9 mouse cellular contexts compared by ENCODE assay signal in genomic region chr10:6979216-6979615, GRCm38 (mm10).
A peak's percentile ranks its signal among the peaks of the same experiment; 100 is the strongest.
DNase-seq lines count a peak whose midpoint lies in the region; ATAC-seq and TF ChIP-seq lines count a peak whose summit lies in the region.
"Had no signal": no experiment of that assay in that cellular context is flagged by ENCODE, and none has a peak within 500 bp of the region (broad histone marks: within the 10 kb centered on the region; RNA-seq: fewer than 3 reads in every experiment).

No protein-coding gene starts in this region.

- TF ChIP-seq CTCF in left cerebral cortex, adult 2 months (IDR thresholded peaks at IDR 0.05), result no peak
- no peak for TF ChIP-seq CTCF in intestine, postnatal 0 days (IDR thresholded peaks at IDR 0.05; ENCODE audit: low read depth)

- intact Hi-C loops in left cerebral cortex, adult 2 months (cut with DNase I), result loop anchor here (2.0 to 5.0 kb wide), 3 partner anchors 42 to 92 kb away; no protein-coding TSS in a partner anchor
- intact Hi-C loops in left cerebral cortex, postnatal 25 days (cut with DNase I), result loop anchor here (5.0 kb wide), 1 partner anchor 82 kb away; no protein-coding TSS in a partner anchor

- ATAC-seq in hindbrain, embryonic 14.5 days (ENCODE audit: low FRiP score), result peak; percentile 50; the same call in 1 of the 2 replicates
- ATAC-seq in activated CD4-positive, CD25-positive, alpha-beta regulatory T cell, adult 4 months, result no peak
- no peak for ATAC-seq in heart, embryonic 12.5 days (ENCODE audit: insufficient number of reproducible peaks, low FRiP score)
- no peak for ATAC-seq in intestine, postnatal 0 days

- H3K27me3 ChIP-seq in hindbrain, embryonic 14.5 days (ENCODE audit: control insufficient read depth, insufficient read depth, low read length), result no peaks in the 10 kb centered on the region
- no peaks in the 10 kb centered on the region for H3K27me3 ChIP-seq in heart, embryonic 12.5 days (replicated peaks)
- H3K27me3 ChIP-seq in intestine, postnatal 0 days (replicated peaks; ENCODE audit: control insufficient read depth, insufficient read depth, low read length), result no peaks in the 10 kb centered on the region

- H3K9me3 ChIP-seq in hindbrain, embryonic 14.5 days (ENCODE audit: control insufficient read depth, low read length), result no peaks in the 10 kb centered on the region
- no peaks in the 10 kb centered on the region for H3K9me3 ChIP-seq in heart, embryonic 12.5 days (replicated peaks)
- no peaks in the 10 kb centered on the region for H3K9me3 ChIP-seq in intestine, postnatal 0 days (ENCODE audit: control insufficient read depth)

- peak overlapping the region; percentile 43 for H3K4me2 ChIP-seq in hindbrain, embryonic 14.5 days (replicated peaks)
- H3K4me2 ChIP-seq in heart, embryonic 12.5 days, result no peak overlapping the region
- no peak overlapping the region for H3K4me2 ChIP-seq in intestine, postnatal 0 days (replicated peaks; ENCODE audit: low read depth)

- peak overlapping the region; percentile 51 for H3K4me3 ChIP-seq in left cerebral cortex, adult 2 months
- H3K4me3 ChIP-seq in hindbrain, embryonic 14.5 days (replicated peaks; ENCODE audit: low read length), result peak overlapping the region; percentile 19; the same call in 1 of the 2 replicates
- H3K4me3 ChIP-seq in heart, embryonic 12.5 days, result no peak overlapping the region
- H3K4me3 ChIP-seq in intestine, postnatal 0 days (ENCODE audit: low read depth, low read length), result no peak overlapping the region

- no peaks in the 10 kb centered on the region for H3K4me1 ChIP-seq in hindbrain, embryonic 14.5 days (replicated peaks; ENCODE audit: control insufficient read depth, insufficient read depth, low read length)
- H3K4me1 ChIP-seq in heart, embryonic 12.5 days (replicated peaks), result no peaks in the 10 kb centered on the region
- no peaks in the 10 kb centered on the region for H3K4me1 ChIP-seq in intestine, postnatal 0 days (replicated peaks; ENCODE audit: control insufficient read depth, insufficient read depth, low read length)

- peak overlapping the region; percentile 80 for H3K27ac ChIP-seq in left cerebral cortex, adult 2 months
- H3K27ac ChIP-seq in hindbrain, embryonic 14.5 days, result peak overlapping the region; percentile 40
- no peak overlapping the region for H3K27ac ChIP-seq in heart, embryonic 12.5 days (ENCODE audit: poor library complexity, severe bottlenecking)
- no peak overlapping the region for H3K27ac ChIP-seq in intestine, postnatal 0 days (ENCODE audit: low read depth, low read length)

- WGBS in hindbrain, embryonic 14.5 days, result 59% methylated on average over 7 of the region's 7 CpGs
- WGBS in heart, embryonic 12.5 days, result 71% methylated on average over 7 of the region's 7 CpGs
- WGBS in intestine, postnatal 0 days, result 76% methylated on average over 7 of the region's 7 CpGs

- H3K9ac ChIP-seq in hindbrain, embryonic 14.5 days, result no peak overlapping the region
- no peak overlapping the region for H3K9ac ChIP-seq in heart, embryonic 12.5 days
- no peak overlapping the region for H3K9ac ChIP-seq in intestine, postnatal 0 days (ENCODE audit: low read depth, low read length)

- no peaks in the 10 kb centered on the region for H3K36me3 ChIP-seq in hindbrain, embryonic 14.5 days (replicated peaks; ENCODE audit: control insufficient read depth, insufficient read depth)
- H3K36me3 ChIP-seq in heart, embryonic 12.5 days, result no peaks in the 10 kb centered on the region
- H3K36me3 ChIP-seq in intestine, postnatal 0 days (ENCODE audit: control insufficient read depth, insufficient read depth), result no peaks in the 10 kb centered on the region

- no peak for DNase-seq in left cerebral cortex, adult 2 months (ENCODE audit: extremely low spot score in 1 of 2, low spot score in 2 of 2)
- DNase-seq in left cerebral cortex, postnatal 25 days (ENCODE audit: low spot score in 2 of 2), result no peak
- peak; percentile 18 for DNase-seq in 416B (ENCODE audit: low read depth)
- DNase-seq in cerebellum, adult 18-20 months, result peak; percentile 75 to 78
- DNase-seq in hindbrain, embryonic 14.5 days (ENCODE audit: low spot score), result no peak
- DNase-seq: kidney, postnatal 25 days had no signal

Comparison
In these comparisons a context has a peak if more than half of its experiments do, and no peak if none do; other contexts are left out.
1. DNase-seq: peak in 416B (single experiment) and cerebellum, adult 18-20 months (2 of 2); none in left cerebral cortex, adult 2 months (0 of 2), left cerebral cortex, postnatal 25 days (0 of 2) and hindbrain, embryonic 14.5 days (single experiment).
2. H3K27ac ChIP-seq: peak in left cerebral cortex, adult 2 months (single experiment) and hindbrain, embryonic 14.5 days (single experiment); none in heart, embryonic 12.5 days (single experiment) and intestine, postnatal 0 days (single experiment).
3. H3K4me3 ChIP-seq: peak in left cerebral cortex, adult 2 months (single experiment) and hindbrain, embryonic 14.5 days (single experiment); none in heart, embryonic 12.5 days (single experiment) and intestine, postnatal 0 days (single experiment).